Mouse (Mus musculus) ES-E14 (cell line): ENCODE results near the gene Atrip.

Experiments used
- CHD2 ChIP-seq: IDR thresholded peaks from 2 replicates; pipeline ENCODE4 v1.6.1; 2014; ENCODE audit warnings: mild to moderate bottlenecking, low read depth, low read length, inconsistent platforms
- HCFC1 ChIP-seq: IDR thresholded peaks from 2 replicates; pipeline ENCODE4 v1.6.1; 2012; ENCODE audit warnings: low read length, inconsistent platforms, borderline replicate concordance; ENCODE audit not compliant: insufficient read depth
- MAFK ChIP-seq: IDR thresholded peaks from 2 replicates; pipeline ENCODE4 v1.6.1; 2014; ENCODE audit warnings: mild to moderate bottlenecking, low read depth, low read length, inconsistent platforms; ENCODE audit not compliant: insufficient read depth
- ZC3H11A ChIP-seq: IDR thresholded peaks from 2 replicates; pipeline ENCODE4 v1.6.1; 2012; ENCODE audit warnings: low read depth, mild to moderate bottlenecking, inconsistent platforms, low read length, borderline replicate concordance
- ZNF384 ChIP-seq: IDR thresholded peaks from 2 replicates; pipeline ENCODE4 v1.6.1; 2012; ENCODE audit warnings: low read depth, low read length, inconsistent platforms

DNA sequence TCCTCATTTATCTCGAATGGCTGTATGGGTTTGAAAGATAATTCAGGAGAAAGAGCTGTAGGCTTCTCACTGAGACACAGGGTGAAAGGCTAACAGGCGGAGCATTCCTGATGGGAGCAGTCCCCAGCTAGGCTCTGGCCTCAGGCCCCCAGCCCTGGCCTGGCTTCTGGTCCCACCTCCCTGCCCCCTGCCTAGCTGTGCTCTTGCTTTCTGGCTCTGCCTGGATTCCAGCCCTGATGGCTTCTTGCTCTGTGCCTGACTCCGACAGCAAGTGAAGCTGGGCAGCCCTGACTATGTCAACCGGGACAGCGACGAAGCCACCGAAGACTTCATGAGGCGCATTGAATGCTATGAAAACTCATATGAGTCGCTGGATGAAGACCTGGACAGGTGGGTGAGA, 65.8 kb downstream of the Atrip start:
- no peak for TF ChIP-seq MAFK
- no peak for TF ChIP-seq HCFC1
- TF ChIP-seq CHD2 = no peak
- TF ChIP-seq ZNF384 = no peak
- no peak for TF ChIP-seq ZC3H11A
